Mouse (Mus musculus) midbrain, embryonic 16.5 days (tissue): ENCODE measurements around the gene Crabp1. TPM values are rescaled to one million over a fixed set of nuclear protein-coding genes. Genes with fewer than 3 reads are reported as not detected.
A peak's percentile ranks its signal among the peaks of the same experiment; 100 is the strongest.

ENCODE experiments used
- ATAC-seq: fragments of 200-750 bp; cut with Nextera tagmentation; 2 replicates; pipeline ENCODE4 v1.8.0; 2017; ENCODE audit warnings: moderate TSS enrichment
- H3K27ac ChIP-seq: fragments of 300-500 bp; sonication (generic); 2 replicates; pipeline ENCODE4 v1.5.1; 2014; ENCODE audit warnings: mild to moderate bottlenecking, low read length, mixed read lengths
- H3K27me3 ChIP-seq: fragments of 300-500 bp; sonication (generic); 2 replicates; pipeline ENCODE4 v1.6.1; 2014; ENCODE audit warnings: low read depth, low read length, mixed read lengths; ENCODE audit not compliant: control insufficient read depth, insufficient read depth
- H3K36me3 ChIP-seq: fragments of 300-500 bp; sonication (generic); 2 replicates; pipeline ENCODE4 v1.6.1; 2014; ENCODE audit warnings: mild to moderate bottlenecking, low read length, moderate library complexity, mixed read lengths; ENCODE audit not compliant: control insufficient read depth, insufficient read depth
- H3K4me1 ChIP-seq: fragments of 300-500 bp; sonication (generic); 2 replicates; pipeline ENCODE4 v1.6.1; 2014; ENCODE audit warnings: mild to moderate bottlenecking, low read length, mixed read lengths; ENCODE audit not compliant: control insufficient read depth, insufficient read depth
- H3K4me2 ChIP-seq: fragments of 300-500 bp; sonication (generic); 2 replicates; pipeline ENCODE4 v1.6.1; 2014; ENCODE audit warnings: mild to moderate bottlenecking, low read length, mixed read lengths
- H3K4me3 ChIP-seq: fragments of 300-500 bp; sonication (generic); 2 replicates; pipeline ENCODE4 v1.5.1; 2014; ENCODE audit warnings: low read depth, mild to moderate bottlenecking, low read length, moderate library complexity, mixed read lengths
- H3K9ac ChIP-seq: fragments of 300-500 bp; sonication (generic); 2 replicates; pipeline ENCODE4 v1.6.1; 2014; ENCODE audit warnings: low read depth, low read length, mixed read lengths
- H3K9me3 ChIP-seq: fragments of 300-500 bp; sonication (generic); replicated peaks from 2 replicates; pipeline ENCODE4 v1.6.1; 2014; ENCODE audit warnings: mild to moderate bottlenecking, low read length, mixed read lengths; ENCODE audit not compliant: control insufficient read depth, poor library complexity, severe bottlenecking
- WGBS: fragments of 180-500 bp; shearing (Covaris S2); extraction: QIAGEN DNeasy Blood & Tissue Kit; methylation state at CpG from one replicate; pipeline ENCODE4 v1.1.7; 2014; 5-methylcytosine and 5-hydroxymethylcytosine counted together
- polyA plus RNA-seq: library from polyadenylated mRNA; unstranded; fragments of >200 nt; fragmentation: Nextera tagmentation; extraction: Ambion mirVana; gene quantifications from 2 replicates; pipeline ENCODE4 v1.2.1, GENCODE M21; 2015

Crabp1 gene
- polyA plus RNA-seq, 1 experiment from 2014 or later, result 19.3 TPM

- H3K4me2 ChIP-seq, result peak overlapping the region; percentile 70
- WGBS, result 21% methylated on average over 12 of the region's 12 CpGs
Measured at GRCm38 (mm10) chr9:54764091-54764490, 457 bp upstream of the Crabp1 start.

GRCm38 (mm10) chr9:54765336-54766085 is 963 bp downstream of the Crabp1 start:
- ATAC-seq, result peak; percentile 62; the same call in 1 of the 2 replicates
- H3K4me3 ChIP-seq, result peak overlapping the region; percentile 35
- peaks cover 14% of the 10 kb centered on the region for H3K4me1 ChIP-seq
- peak overlapping the region; percentile 27 for H3K9ac ChIP-seq
- no peaks in the 10 kb centered on the region for H3K36me3 ChIP-seq
- H3K27me3 ChIP-seq, result peaks cover 30% of the 10 kb centered on the region
- H3K4me2 ChIP-seq, result peak overlapping the region; percentile 70
- WGBS, result under 1% methylated on average over 41 of the region's 41 CpGs
- no peaks in the 10 kb centered on the region for H3K9me3 ChIP-seq
- H3K27ac ChIP-seq, result no peak overlapping the region

More at GRCm38 (mm10) chr9:54764091-54764490, 457 bp upstream of the Crabp1 start:
- H3K27ac ChIP-seq, result no peak overlapping the region
- no peaks in the 10 kb centered on the region for H3K36me3 ChIP-seq
- H3K4me1 ChIP-seq, result peaks cover 14% of the 10 kb centered on the region
- no peak overlapping the region for H3K9ac ChIP-seq
- H3K27me3 ChIP-seq, result peaks cover 30% of the 10 kb centered on the region
- H3K4me3 ChIP-seq, result peak overlapping the region; percentile 35; the same call in 1 of the 2 replicates
- no peak for ATAC-seq
- H3K9me3 ChIP-seq, result no peaks in the 10 kb centered on the region

GRCm38 (mm10) chr9:54770140-54770780 is 5.7 kb downstream of the Crabp1 start:
- Histone ChIP-seq H3K4me2 (no peak overlapping the region), H3K27me3 (peaks cover 8% of the 10 kb centered on the region), H3K9me3 (no peaks in the 10 kb centered on the region), H3K4me3 (no peak overlapping the region), H3K4me1 (peaks cover 8% of the 10 kb centered on the region), H3K9ac (no peak overlapping the region), H3K27ac (no peak overlapping the region), H3K36me3 (no peaks in the 10 kb centered on the region)
- 49% methylated on average over 11 of the region's 11 CpGs for WGBS
- ATAC-seq, result no peak

GRCm38 (mm10) chr9:54776451-54776982 is 12.0 kb downstream of the Crabp1 start:
- no peaks in the 10 kb centered on the region for H3K27me3 ChIP-seq
- no peaks in the 10 kb centered on the region for H3K36me3 ChIP-seq
- no peak overlapping the region for H3K4me2 ChIP-seq
- no peaks in the 10 kb centered on the region for H3K9me3 ChIP-seq
- no peaks in the 10 kb centered on the region for H3K4me1 ChIP-seq
- no peak overlapping the region for H3K9ac ChIP-seq
- H3K27ac ChIP-seq, result no peak overlapping the region
- 86% methylated on average over 13 of the region's 13 CpGs for WGBS
- no peak for ATAC-seq
- H3K4me3 ChIP-seq, result no peak overlapping the region

- H3K4me3 ChIP-seq, result no peak overlapping the region
- H3K36me3 ChIP-seq, result no peaks in the 10 kb centered on the region
- ATAC-seq, result no peak
- H3K27me3 ChIP-seq, result no peaks in the 10 kb centered on the region
- H3K9ac ChIP-seq, result no peak overlapping the region
- no peaks in the 10 kb centered on the region for H3K4me1 ChIP-seq
- H3K27ac ChIP-seq, result no peak overlapping the region
- no peaks in the 10 kb centered on the region for H3K9me3 ChIP-seq
- 75% methylated on average over 8 of the region's 8 CpGs for WGBS
- H3K4me2 ChIP-seq, result no peak overlapping the region
Measured at GRCm38 (mm10) chr9:54779280-54779679, 14.7 kb downstream of the Crabp1 start.

GRCm38 (mm10) chr9:54782504-54782903 is 18.0 kb downstream of the Crabp1 start:
- Histone ChIP-seq H3K4me3 (no peak overlapping the region), H3K4me2 (no peak overlapping the region), H3K36me3 (no peaks in the 10 kb centered on the region), H3K9ac (no peak overlapping the region), H3K27ac (no peak overlapping the region), H3K4me1 (no peaks in the 10 kb centered on the region; the same call in 1 of the 2 replicates), H3K27me3 (no peaks in the 10 kb centered on the region), H3K9me3 (no peaks in the 10 kb centered on the region)
- 73% methylated on average over 15 of the region's 15 CpGs for WGBS
- no peak for ATAC-seq

- no peaks in the 10 kb centered on the region for H3K9me3 ChIP-seq
- no peak overlapping the region for H3K9ac ChIP-seq
- WGBS, result 50% methylated on average over 3 of the region's 3 CpGs
- H3K27me3 ChIP-seq, result no peaks in the 10 kb centered on the region
- H3K36me3 ChIP-seq, result no peaks in the 10 kb centered on the region
- H3K4me3 ChIP-seq, result no peak overlapping the region
- no peak overlapping the region for H3K4me2 ChIP-seq
- no peak for ATAC-seq
- H3K4me1 ChIP-seq, result peaks cover 3% of the 10 kb centered on the region; the same call in 1 of the 2 replicates
- H3K27ac ChIP-seq, result no peak overlapping the region
Measured at GRCm38 (mm10) chr9:54784003-54784402, 19.5 kb downstream of the Crabp1 start.

- H3K9me3 ChIP-seq, result no peaks in the 10 kb centered on the region
- H3K4me1 ChIP-seq, result peaks cover 3% of the 10 kb centered on the region; the same call in 1 of the 2 replicates
- no peak overlapping the region for H3K9ac ChIP-seq
- no peak overlapping the region for H3K4me3 ChIP-seq
- ATAC-seq, result no peak
- no peak overlapping the region for H3K27ac ChIP-seq
- 84% methylated on average over 3 of the region's 3 CpGs for WGBS
- H3K36me3 ChIP-seq, result no peaks in the 10 kb centered on the region
- no peaks in the 10 kb centered on the region for H3K27me3 ChIP-seq
- H3K4me2 ChIP-seq, result no peak overlapping the region
Measured at GRCm38 (mm10) chr9:54785215-54785614, 20.7 kb downstream of the Crabp1 start.

- WGBS, result 93% methylated on average over 1 of the region's 1 CpGs
- ATAC-seq, result no peak
- H3K4me1 ChIP-seq, result peaks cover 3% of the 10 kb centered on the region; the same call in 1 of the 2 replicates
- H3K27me3 ChIP-seq, result no peaks in the 10 kb centered on the region
- no peak overlapping the region for H3K9ac ChIP-seq
- no peaks in the 10 kb centered on the region for H3K9me3 ChIP-seq
- no peaks in the 10 kb centered on the region for H3K36me3 ChIP-seq
- no peak overlapping the region for H3K27ac ChIP-seq
- no peak overlapping the region for H3K4me2 ChIP-seq
- H3K4me3 ChIP-seq, result no peak overlapping the region
Measured at GRCm38 (mm10) chr9:54786083-54786482, 21.5 kb downstream of the Crabp1 start.
